Mouse (Mus musculus) lung, adult 10 weeks (tissue): ENCODE results near the gene Dusp5. TPM values are rescaled to one million over a fixed set of nuclear protein-coding genes. Genes with fewer than 3 reads are reported as not detected.

Experiments
- polyA plus RNA-seq: library from polyadenylated mRNA; stranded (reverse); fragments of 350-450 nt; fragmentation: Illumina TruSeq; extraction: RNeasy Lipid Tissue Mini Kit (QIAGEN cat#74804); gene quantifications from one replicate; pipeline ENCODE4 v1.2.3, GENCODE M21; 2014; ENCODE audit warnings: low read depth, low replicate concordance; ENCODE audit not compliant: insufficient read depth

Dusp5 gene
- polyA plus RNA-seq, result 5.9 TPM

GRCm38 (mm10) chr19:53528752-53529454 is at the start of gene Dusp5:
Dusp5 (plus strand) TSS chr19:53529109.

DNA sequence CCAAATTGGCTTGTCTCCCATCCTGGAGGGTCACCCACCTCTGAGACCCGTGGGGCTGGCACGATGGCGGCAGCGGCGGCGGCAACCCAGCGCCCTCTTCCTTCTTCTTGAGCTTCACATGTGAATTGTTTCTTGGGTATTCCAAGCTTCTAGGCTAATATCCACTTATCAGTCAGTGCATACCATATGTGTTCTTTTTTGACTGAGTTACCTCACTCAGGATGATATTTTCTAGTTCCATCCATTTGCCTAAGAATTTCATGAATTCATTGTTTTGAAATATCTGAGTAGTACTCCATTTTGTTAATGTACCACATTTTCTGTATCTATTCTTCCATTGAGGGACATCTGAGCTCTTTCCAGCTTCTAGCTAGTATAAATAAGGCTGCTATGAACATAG is 60.1 kb downstream of the Dusp5 start, which contains the start of gene Nutf2-ps1:
Gene Nutf2-ps1 (minus strand): TSS at position 101 of the 400 bp plus-strand sequence.

Other genes starting within 250 kb of the Dusp5 start
- gene Mxi1, start 218.6 kb upstream of the Dusp5 start, polyA plus RNA-seq, result 20.4 TPM
- not detected for gene Gm10197, start 157.3 kb upstream of the Dusp5 start, polyA plus RNA-seq
- 34.9 TPM for gene Smndc1, start 138.5 kb upstream of the Dusp5 start, polyA plus RNA-seq
- gene Nutf2-ps1, start 60.0 kb downstream of the Dusp5 start, polyA plus RNA-seq, result 4.5 TPM
- gene Smc3, start 71.3 kb downstream of the Dusp5 start, polyA plus RNA-seq, result 17.9 TPM
- gene Rbm20, start 148.2 kb downstream of the Dusp5 start, polyA plus RNA-seq, result 1.6 TPM